In the genomic region with DNA sequence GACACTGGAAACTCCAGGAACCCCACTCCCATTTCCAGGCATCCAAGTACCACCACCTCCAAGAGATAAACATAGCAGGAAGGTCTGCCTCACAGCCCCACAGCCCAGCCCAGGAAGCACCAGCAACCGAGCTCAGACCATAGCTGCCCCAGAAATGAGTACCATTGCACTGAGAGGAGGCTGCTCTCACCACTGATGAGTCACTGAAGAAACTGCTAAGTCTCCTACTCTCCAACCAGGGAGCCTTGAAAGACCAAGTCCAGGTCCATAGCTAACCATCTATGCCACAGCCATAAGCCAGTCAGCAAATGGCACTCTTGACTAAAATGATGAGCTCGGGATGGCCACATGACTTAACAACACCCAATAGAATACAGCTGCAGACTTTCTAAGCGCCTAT, we compare ENCODE assay signal across 20 mouse cellular contexts.
"Had no signal": no experiment of that assay in that cellular context is flagged by ENCODE, and none has a peak within 500 bp of the region (broad histone marks: within the 10 kb centered on the region; RNA-seq: fewer than 3 reads in every experiment).

No protein-coding gene starts in this region.

- ATAC-seq: forebrain, embryonic 13.5 days; forebrain, embryonic 14.5 days; forebrain, embryonic 15.5 days; forebrain, embryonic 16.5 days; forebrain, postnatal 0 days had no signal

- DNase-seq: cerebellum, adult 9-10 months; cerebellum, adult 9-11 months; cerebellum, postnatal 10 days; cerebellum, postnatal 14 days; cerebellum, postnatal 25 days; cerebellum, postnatal 36 days; embryo, embryonic 11 days; forebrain, postnatal 0 days; gastrocnemius, adult 2 months; gastrocnemius, postnatal 10 days; gastrocnemius, postnatal 14 days; gastrocnemius, postnatal 25 days; gastrocnemius, postnatal 36 days; heart, adult 11 months; heart, adult 18-20 months; heart, adult 2 months had no signal
